Mouse (Mus musculus) heart, postnatal 0 days (tissue): ENCODE measurements around the gene Nhsl1.

Experiments
- CTCF ChIP-seq: IDR thresholded peaks from 2 replicates; pipeline ENCODE4 v1.5.1; 2016; ENCODE audit warnings: antibody characterized with exemption, control low read depth, low read depth
- EP300 ChIP-seq: IDR thresholded peaks from 2 replicates; pipeline ENCODE4 v1.6.1; 2016; ENCODE audit warnings: antibody characterized with exemption, low read depth

GRCm38 (mm10) chr10:18289512-18289911 lies 29.3 kb upstream of the Nhsl1 start:
- TF ChIP-seq CTCF, result no peak
- TF ChIP-seq EP300, result no peak
